Mouse (Mus musculus) Patski (cell line): ENCODE data around the gene Gm20538. TPM values are rescaled to one million over a fixed set of nuclear protein-coding genes. Genes with fewer than 3 reads are reported as not detected.

ENCODE experiments used
- ATAC-seq: fragments of 100-300 bp; one replicate; pipeline ENCODE4 v1.8.0; 2021
- CTCF ChIA-PET: fragments of 350-600 bp; sonication (Branson Sonifier 250); formaldehyde crosslinking; loops from one replicate; lab custom pipeline; 2022; ENCODE audit warnings: inconsistent platforms; lab: Charles Lee
- POLR2A ChIA-PET: fragments of 350-600 bp; sonication (Branson Sonifier 250); formaldehyde crosslinking; loops from one replicate; lab custom pipeline; 2022; ENCODE audit warnings: antibody characterized with exemption, inconsistent platforms; lab: Charles Lee
- DNase-seq: peaks from one replicate; pipeline ENCODE4 v3.0.0-alpha.2; 2011; ENCODE audit warnings: low read depth, low spot score
- H3K27me3 ChIP-seq: fragments of 371-371 bp; one replicate; pipeline ENCODE4 v1.5.1; 2021
- CTCF ChIP-seq: fragments of 100-300 bp; IDR thresholded peaks from one replicate; pipeline ENCODE4 v1.5.1; 2021
- in situ Hi-C: fragments of 300-500 bp; cut with MboI; formaldehyde crosslinking; loops from 3 replicates; pipeline ENCODE4 v1.11.1; 2018; ENCODE audit warnings: low pct_unique_long_range_greater_than_20kb, mixed read lengths
- polyA plus RNA-seq: library from polyadenylated mRNA; unstranded; gene quantifications from one replicate; pipeline ENCODE4 v1.2.3, GENCODE M21; 2021

Gene Gm20538
- polyA plus RNA-seq, 1 experiment from 2014 or later: not detected

- TF ChIP-seq CTCF: no peak
- peaks cover 46% of the 10 kb centered on the region for H3K27me3 ChIP-seq
- ChIA-PET CTCF (interaction anchor here (1.0 to 1.3 kb wide), 2 partner anchors 13 to 22 kb away, joined by 3 read pairs; no protein-coding TSS in a partner anchor), POLR2A (no interaction called here)
- ATAC-seq (no peak), DNase-seq (no peak)
- in situ Hi-C loops: no loop called here
Observed at GRCm38 (mm10) chr19:44496941-44497340, 55.7 kb downstream of the Gm20538 start.

- ATAC-seq (no peak), DNase-seq (no peak)
- no peak for TF ChIP-seq CTCF
- in situ Hi-C loops: no loop called here
- ChIA-PET CTCF (interaction anchor here (1.0 to 1.5 kb wide), 3 partner anchors 10 to 21 kb away, joined by 3 to 7 read pairs (median 3); no protein-coding TSS in a partner anchor), POLR2A (no interaction called here)
- peaks cover 46% of the 10 kb centered on the region for H3K27me3 ChIP-seq
Observed at GRCm38 (mm10) chr19:44496511-44496910, 56.1 kb downstream of the Gm20538 start.

Other genes starting within 250 kb of the Gm20538 start
- gene Scd4, start 219.7 kb downstream of the Gm20538 start, polyA plus RNA-seq: 0.09 TPM
- gene Scd1, start 145.0 kb downstream of the Gm20538 start, polyA plus RNA-seq: 2.4 TPM
- 0.15 TPM for gene Wnt8b, start 59.4 kb downstream of the Gm20538 start, polyA plus RNA-seq
- 0.83 TPM for gene Sec31b, start 7.0 kb downstream of the Gm20538 start, polyA plus RNA-seq
- 681 TPM for gene Ndufb8, start 2.6 kb upstream of the Gm20538 start, polyA plus RNA-seq
- 25.1 TPM for gene Hif1an, start 10.0 kb upstream of the Gm20538 start, polyA plus RNA-seq
- gene Pax2, start 203.2 kb upstream of the Gm20538 start, polyA plus RNA-seq: 198 TPM